Mouse (Mus musculus) liver, postnatal 0 days (tissue): ENCODE measurements around the gene Ercc6.

Source experiments
- CTCF ChIP-seq: sonication (generic); IDR thresholded peaks from 2 replicates; pipeline ENCODE4 v1.5.1; 2016; ENCODE audit warnings: antibody characterized with exemption, low read depth
- EP300 ChIP-seq: IDR thresholded peaks from 2 replicates; pipeline ENCODE4 v1.6.1; 2016; ENCODE audit warnings: antibody characterized with exemption, low read depth, mild to moderate bottlenecking

GRCm38 (mm10) chr14:32599290-32600041, 86.1 kb downstream of the Ercc6 start, which contains the start of gene Prrxl1:
- TF ChIP-seq CTCF (no peak), EP300 (no peak)
